Mouse (Mus musculus) brain, adult 10 weeks (tissue): ENCODE measurements around the gene Cacng4. TPM values are rescaled to one million over a fixed set of nuclear protein-coding genes. Genes with fewer than 3 reads are reported as not detected.

Source experiments
- polyA plus RNA-seq: library from polyadenylated mRNA; stranded (reverse); fragments of 350-450 nt; fragmentation: Illumina TruSeq; extraction: RNeasy Lipid Tissue Mini Kit (QIAGEN cat#74804); gene quantifications from one replicate; pipeline ENCODE4 v1.2.3, GENCODE M21; 2015; ENCODE audit warnings: low read depth, low replicate concordance

Gene Cacng4
- 27.4 TPM for polyA plus RNA-seq

GRCm38 (mm10) chr11:107794547-107795269 is at the start of gene Cacng4:
Gene Cacng4, minus strand, starts transcription at chr11:107794557.

GRCm38 (mm10) chr11:107716332-107716938 is 77.9 kb downstream of the Cacng4 start, which contains the start of gene Cacng1:
Gene Cacng1, minus strand, starts transcription at chr11:107716522.

Other genes starting within 250 kb of the Cacng4 start
- 12.1 TPM for gene Helz, start 246.6 kb downstream of the Cacng4 start, polyA plus RNA-seq
- 0.37 TPM for gene Cacng1, start 78.0 kb downstream of the Cacng4 start, polyA plus RNA-seq
- 10.9 TPM for gene Cacng5, start 120.5 kb upstream of the Cacng4 start, polyA plus RNA-seq